Mouse (Mus musculus): Measurements from ENCODE around the gene Map7. TPM values are rescaled to one million over a fixed set of nuclear protein-coding genes. Genes with fewer than 3 reads are reported as not detected.

The Map7 gene
- total RNA-seq, 2 experiments from 2014 or later, result 2.2 to 2.5 TPM

GRCm38 (mm10) chr10:20226728-20227127 lies 78.5 kb downstream of the Map7 start:
- DNase-seq (ENCODE audit: low spot score in 2 of 2), result no peak

GRCm38 (mm10) chr10:20230026-20230425 lies 81.8 kb downstream of the Map7 start:
- DNase-seq (ENCODE audit: low spot score in 2 of 2), result no peak

GRCm38 (mm10) chr10:20233451-20233850 lies 85.2 kb downstream of the Map7 start:
- no peak for DNase-seq (ENCODE audit: low spot score in 2 of 2)

- DNase-seq (ENCODE audit: low spot score in 2 of 2), result no peak
These were observed 86.2 kb downstream of the Map7 start for GRCm38 (mm10) chr10:20234466-20234865.

GRCm38 (mm10) chr10:20235656-20236055 lies 87.4 kb downstream of the Map7 start:
- no peak for DNase-seq (ENCODE audit: low spot score in 2 of 2)

GRCm38 (mm10) chr10:20236241-20236640 lies 88.0 kb downstream of the Map7 start:
- DNase-seq (ENCODE audit: low spot score in 2 of 2), result no peak

GRCm38 (mm10) chr10:20238281-20238680 lies 90.0 kb downstream of the Map7 start:
- no peak for DNase-seq (ENCODE audit: low spot score in 2 of 2)

GRCm38 (mm10) chr10:20240858-20241257 lies 92.6 kb downstream of the Map7 start:
- no peak for DNase-seq (ENCODE audit: low spot score in 2 of 2)

- no peak for DNase-seq (ENCODE audit: low spot score in 2 of 2)
These were observed 95.0 kb downstream of the Map7 start for GRCm38 (mm10) chr10:20243321-20243720.

- DNase-seq (ENCODE audit: low spot score in 2 of 2), result no peak
These were observed 96.8 kb downstream of the Map7 start for GRCm38 (mm10) chr10:20245082-20245481.

GRCm38 (mm10) chr10:20249091-20249490 lies 100.8 kb downstream of the Map7 start:
- DNase-seq (ENCODE audit: low spot score in 2 of 2), result no peak

GRCm38 (mm10) chr10:20255579-20255978 lies 107.3 kb downstream of the Map7 start:
- DNase-seq (ENCODE audit: low spot score in 2 of 2), result no peak

GRCm38 (mm10) chr10:20257054-20257643 lies 108.9 kb downstream of the Map7 start:
- no peak for DNase-seq (ENCODE audit: low spot score in 2 of 2)

- DNase-seq (ENCODE audit: low spot score in 2 of 2), result no peak
These were observed 109.8 kb downstream of the Map7 start for GRCm38 (mm10) chr10:20257721-20258720.

- DNase-seq (ENCODE audit: low spot score in 2 of 2), result no peak
These were observed 111.2 kb downstream of the Map7 start for GRCm38 (mm10) chr10:20259476-20259875.

- no peak for DNase-seq (ENCODE audit: low spot score in 2 of 2)
These were observed 114.6 kb downstream of the Map7 start for GRCm38 (mm10) chr10:20262896-20263295.

- DNase-seq (ENCODE audit: low spot score in 2 of 2), result no peak
These were observed 116.2 kb downstream of the Map7 start for GRCm38 (mm10) chr10:20264479-20264878.

- DNase-seq (ENCODE audit: low spot score in 2 of 2), result no peak
These were observed 118.8 kb downstream of the Map7 start for GRCm38 (mm10) chr10:20267032-20267431.

- no peak for DNase-seq (ENCODE audit: low spot score in 2 of 2)
These were observed 120.7 kb downstream of the Map7 start for GRCm38 (mm10) chr10:20268945-20269344.

GRCm38 (mm10) chr10:20272380-20272779 lies 124.1 kb downstream of the Map7 start:
- DNase-seq (ENCODE audit: low spot score in 2 of 2), result no peak

GRCm38 (mm10) chr10:20273278-20273677 lies 125.0 kb downstream of the Map7 start:
- no peak for DNase-seq (ENCODE audit: low spot score in 2 of 2)

GRCm38 (mm10) chr10:20274022-20274421 lies 125.8 kb downstream of the Map7 start:
- DNase-seq (ENCODE audit: low spot score in 2 of 2), result no peak

Measured in gastrocnemius, postnatal 4 days (tissue).